Mouse (Mus musculus): Measurements from ENCODE around the gene Trabd2b. TPM values are rescaled to one million over a fixed set of nuclear protein-coding genes. Genes with fewer than 3 reads are reported as not detected.

The Trabd2b gene
- polyA plus RNA-seq, 1 experiment from 2014 or later = 2.0 TPM

GRCm38 (mm10) chr4:114501611-114502010 lies 95.1 kb downstream of the Trabd2b start:
- ATAC-seq (ENCODE audit: low FRiP score, low read depth) = no peak

GRCm38 (mm10) chr4:114504227-114505041 lies 97.9 kb downstream of the Trabd2b start:
- H3K4me2 ChIP-seq (replicated peaks) = no peak overlapping the region
- H3K9ac ChIP-seq = no peak overlapping the region
- WGBS = 39% methylated on average over 11 of the region's 11 CpGs
- no peak overlapping the region for H3K27ac ChIP-seq
- H3K27me3 ChIP-seq = peaks cover 25% of the 10 kb centered on the region
- H3K9me3 ChIP-seq = no peaks in the 10 kb centered on the region
- no peak overlapping the region for H3K4me3 ChIP-seq
- ATAC-seq (ENCODE audit: low FRiP score, low read depth) = no peak; the same call in 1 of the 2 replicates
- H3K36me3 ChIP-seq = no peaks in the 10 kb centered on the region
- H3K4me1 ChIP-seq = peaks cover 12% of the 10 kb centered on the region

More at GRCm38 (mm10) chr4:114501611-114502010, 95.1 kb downstream of the Trabd2b start:
- Histone ChIP-seq H3K27ac (no peak overlapping the region), H3K36me3 (no peaks in the 10 kb centered on the region), H3K4me2 (replicated peaks) (no peak overlapping the region), H3K4me3 (no peak overlapping the region), H3K9me3 (peaks cover 5% of the 10 kb centered on the region; the same call in 1 of the 2 replicates), H3K9ac (no peak overlapping the region), H3K4me1 (peaks cover 12% of the 10 kb centered on the region), H3K27me3 (peaks cover 44% of the 10 kb centered on the region)
- 93% methylated on average over 4 of the region's 4 CpGs for WGBS

GRCm38 (mm10) chr4:114509601-114510000 lies 103.1 kb downstream of the Trabd2b start:
- no peak overlapping the region for H3K9ac ChIP-seq
- 85% methylated on average over 6 of the region's 6 CpGs for WGBS
- H3K4me1 ChIP-seq = peaks cover 6% of the 10 kb centered on the region
- H3K36me3 ChIP-seq = no peaks in the 10 kb centered on the region
- peaks cover 11% of the 10 kb centered on the region for H3K27me3 ChIP-seq
- H3K9me3 ChIP-seq = no peaks in the 10 kb centered on the region
- no peak for ATAC-seq (ENCODE audit: low FRiP score, low read depth)
- H3K4me3 ChIP-seq = no peak overlapping the region
- no peak overlapping the region for H3K27ac ChIP-seq
- no peak overlapping the region for H3K4me2 ChIP-seq (replicated peaks)

- ATAC-seq (ENCODE audit: low FRiP score, low read depth) = no peak
- no peak overlapping the region for H3K4me2 ChIP-seq (replicated peaks)
- H3K9ac ChIP-seq = no peak overlapping the region
- H3K9me3 ChIP-seq = no peaks in the 10 kb centered on the region
- peaks cover 19% of the 10 kb centered on the region for H3K4me1 ChIP-seq
- no peak overlapping the region for H3K27ac ChIP-seq
- WGBS = 91% methylated on average over 3 of the region's 3 CpGs
- H3K4me3 ChIP-seq = no peak overlapping the region
- H3K27me3 ChIP-seq = peaks cover 9% of the 10 kb centered on the region
- H3K36me3 ChIP-seq = no peaks in the 10 kb centered on the region
Observed at GRCm38 (mm10) chr4:114511649-114512048, 105.1 kb downstream of the Trabd2b start.

- no peak for ATAC-seq (ENCODE audit: low FRiP score, low read depth)
- Histone ChIP-seq H3K27ac (no peak overlapping the region), H3K4me3 (no peak overlapping the region)
Observed at GRCm38 (mm10) chr4:114513149-114513548, 106.6 kb downstream of the Trabd2b start.

GRCm38 (mm10) chr4:114515330-114515771 lies 108.8 kb downstream of the Trabd2b start:
- Histone ChIP-seq H3K9ac (no peak overlapping the region), H3K27ac (peak overlapping the region; percentile 52; the same call in 1 of the 2 replicates), H3K27me3 (peaks cover 19% of the 10 kb centered on the region), H3K4me1 (peaks cover 25% of the 10 kb centered on the region), H3K9me3 (no peaks in the 10 kb centered on the region), H3K4me2 (replicated peaks) (no peak overlapping the region), H3K36me3 (no peaks in the 10 kb centered on the region), H3K4me3 (no peak overlapping the region)
- ATAC-seq (ENCODE audit: low FRiP score, low read depth) = no peak; the same call in 1 of the 2 replicates
- 28% methylated on average over 5 of the region's 5 CpGs for WGBS

More at GRCm38 (mm10) chr4:114513149-114513548, 106.6 kb downstream of the Trabd2b start:
- H3K36me3 ChIP-seq = no peaks in the 10 kb centered on the region
- H3K4me2 ChIP-seq (replicated peaks) = no peak overlapping the region
- H3K9ac ChIP-seq = no peak overlapping the region
- peaks cover 13% of the 10 kb centered on the region for H3K27me3 ChIP-seq
- peaks cover 25% of the 10 kb centered on the region for H3K4me1 ChIP-seq
- no peaks in the 10 kb centered on the region for H3K9me3 ChIP-seq

- WGBS = 6% methylated on average over 4 of the region's 4 CpGs
- peak; percentile 72; the same call in 1 of the 2 replicates for ATAC-seq (ENCODE audit: low FRiP score, low read depth)
- no peak overlapping the region for H3K4me2 ChIP-seq (replicated peaks)
- peaks cover 21% of the 10 kb centered on the region for H3K27me3 ChIP-seq
- H3K4me1 ChIP-seq = peaks cover 25% of the 10 kb centered on the region
- H3K27ac ChIP-seq = no peak overlapping the region
- no peak overlapping the region for H3K9ac ChIP-seq
- no peaks in the 10 kb centered on the region for H3K36me3 ChIP-seq
- H3K9me3 ChIP-seq = no peaks in the 10 kb centered on the region
- no peak overlapping the region for H3K4me3 ChIP-seq
Observed at GRCm38 (mm10) chr4:114516651-114517050, 110.1 kb downstream of the Trabd2b start.

- no peak for ATAC-seq (ENCODE audit: low FRiP score, low read depth)
- 80% methylated on average over 3 of the region's 3 CpGs for WGBS
- H3K27me3 ChIP-seq = peaks cover 26% of the 10 kb centered on the region
Observed at GRCm38 (mm10) chr4:114518061-114518460, 111.5 kb downstream of the Trabd2b start.

GRCm38 (mm10) chr4:114518571-114518970 lies 112.0 kb downstream of the Trabd2b start:
- no peak overlapping the region for H3K9ac ChIP-seq
- no peak overlapping the region for H3K27ac ChIP-seq
- WGBS = 97% methylated on average over 1 of the region's 1 CpGs
- no peaks in the 10 kb centered on the region for H3K36me3 ChIP-seq
- H3K4me1 ChIP-seq = peaks cover 27% of the 10 kb centered on the region
- H3K4me2 ChIP-seq (replicated peaks) = no peak overlapping the region
- no peaks in the 10 kb centered on the region for H3K9me3 ChIP-seq
- H3K4me3 ChIP-seq = no peak overlapping the region
- no peak for ATAC-seq (ENCODE audit: low FRiP score, low read depth)
- peaks cover 31% of the 10 kb centered on the region for H3K27me3 ChIP-seq

More at GRCm38 (mm10) chr4:114518061-114518460, 111.5 kb downstream of the Trabd2b start:
- H3K9ac ChIP-seq = no peak overlapping the region
- no peak overlapping the region for H3K4me2 ChIP-seq (replicated peaks)
- H3K4me1 ChIP-seq = peaks cover 25% of the 10 kb centered on the region
- H3K27ac ChIP-seq = no peak overlapping the region
- no peaks in the 10 kb centered on the region for H3K9me3 ChIP-seq
- H3K36me3 ChIP-seq = no peaks in the 10 kb centered on the region
- no peak overlapping the region for H3K4me3 ChIP-seq

GRCm38 (mm10) chr4:114519321-114519720 lies 112.8 kb downstream of the Trabd2b start:
- no peak overlapping the region for H3K4me2 ChIP-seq (replicated peaks)
- H3K4me1 ChIP-seq = peaks cover 34% of the 10 kb centered on the region
- no peak overlapping the region for H3K27ac ChIP-seq
- H3K27me3 ChIP-seq = peaks cover 39% of the 10 kb centered on the region
- H3K9me3 ChIP-seq = no peaks in the 10 kb centered on the region
- H3K36me3 ChIP-seq = no peaks in the 10 kb centered on the region
- WGBS = 75% methylated on average over 4 of the region's 4 CpGs
- H3K9ac ChIP-seq = no peak overlapping the region
- no peak for ATAC-seq (ENCODE audit: low FRiP score, low read depth)
- no peak overlapping the region for H3K4me3 ChIP-seq

- no peak overlapping the region for H3K4me3 ChIP-seq
- no peak overlapping the region for H3K27ac ChIP-seq
- H3K9me3 ChIP-seq = no peaks in the 10 kb centered on the region
- peaks cover 45% of the 10 kb centered on the region for H3K27me3 ChIP-seq
- 87% methylated on average over 3 of the region's 3 CpGs for WGBS
- no peak overlapping the region for H3K9ac ChIP-seq
- no peaks in the 10 kb centered on the region for H3K36me3 ChIP-seq
- H3K4me2 ChIP-seq (replicated peaks) = no peak overlapping the region
- H3K4me1 ChIP-seq = peaks cover 32% of the 10 kb centered on the region
- no peak for ATAC-seq (ENCODE audit: low FRiP score, low read depth)
Observed at GRCm38 (mm10) chr4:114519966-114520365, 113.4 kb downstream of the Trabd2b start.

GRCm38 (mm10) chr4:114523335-114524188 lies 117.0 kb downstream of the Trabd2b start:
- peaks cover 9% of the 10 kb centered on the region for H3K4me1 ChIP-seq
- no peak overlapping the region for H3K4me2 ChIP-seq (replicated peaks)
- peaks cover 42% of the 10 kb centered on the region for H3K27me3 ChIP-seq
- no peak overlapping the region for H3K27ac ChIP-seq
- WGBS = 50% methylated on average over 5 of the region's 5 CpGs
- no peak for ATAC-seq (ENCODE audit: low FRiP score, low read depth)
- H3K4me3 ChIP-seq = no peak overlapping the region
- H3K36me3 ChIP-seq = no peaks in the 10 kb centered on the region
- no peak overlapping the region for H3K9ac ChIP-seq
- no peaks in the 10 kb centered on the region for H3K9me3 ChIP-seq

All from limb, embryonic 13.5 days (tissue).